In genomic region chr10:81648803-81649775, GRCm38 (mm10) we compare ENCODE assay signal across 8 mouse cellular contexts. TPM values are rescaled to one million over a fixed set of nuclear protein-coding genes. Genes with fewer than 3 reads are reported as not detected.
DNase-seq lines count a peak whose midpoint lies in the region; ATAC-seq lines count a peak whose summit lies in the region.
"Not testable (repeated sequence)": the region's sequence is repeated elsewhere in the genome, so short reads cannot be mapped to it uniquely, and the experiment has no call there.

TSS of gene Gm10778 (plus strand) at chr10:81649059.

- H3K4me2 ChIP-seq in intestine, embryonic 16.5 days (ENCODE audit: low read depth, low read length): peak within 1 kb of the TSS; percentile 57

- H3K4me1 ChIP-seq in intestine, embryonic 16.5 days (ENCODE audit: control insufficient read depth, insufficient read depth, low read length): not testable (repeated sequence)

- peak; percentile 89 for DNase-seq in adrenal gland, postnatal 10 days
- peak; percentile 89 for DNase-seq in embryo, embryonic 9.5 days (ENCODE audit: extremely low spot score)
- peak; percentile 64 to 82 for DNase-seq in gastrocnemius, postnatal 4 days (ENCODE audit: low spot score in 2 of 2)
- DNase-seq in left cerebral cortex, postnatal 25 days (ENCODE audit: low spot score in 2 of 2): peak; percentile 87 to 94
- DNase-seq in mesoderm, embryonic 11.5 days (ENCODE audit: low read depth, low spot score): peak; percentile 93
- peak; percentile 83 for DNase-seq in right cerebral cortex, postnatal 25 days
- peak; percentile 74 to 87 for DNase-seq in urinary bladder, postnatal 4 days (ENCODE audit: low spot score in 2 of 2)

- H3K36me3 ChIP-seq in intestine, embryonic 16.5 days (ENCODE audit: control insufficient read depth, insufficient read depth, low read length): not testable (repeated sequence)

- H3K4me3 ChIP-seq in intestine, embryonic 16.5 days (ENCODE audit: low read length): peak within 1 kb of the TSS; percentile 54

- intact Hi-C loops in left cerebral cortex, postnatal 25 days (cut with DNase I): not testable (repeated sequence)

- not testable (repeated sequence) for H3K27me3 ChIP-seq in intestine, embryonic 16.5 days (replicated peaks; ENCODE audit: control insufficient read depth, insufficient read depth, low read length)

- peak within 1 kb of the TSS; percentile 71; the same call in 1 of the 2 replicates for H3K27ac ChIP-seq in intestine, embryonic 16.5 days (ENCODE audit: low read length)

- WGBS in intestine, embryonic 16.5 days: 2% methylated on average over 35 of the region's 52 CpGs

- H3K9ac ChIP-seq in intestine, embryonic 16.5 days (ENCODE audit: low read depth, low read length): peak within 1 kb of the TSS; percentile 76

- not testable (repeated sequence) for H3K9me3 ChIP-seq in intestine, embryonic 16.5 days (ENCODE audit: control insufficient read depth, low read length)

- ATAC-seq in intestine, embryonic 16.5 days: peak; percentile 97

RNA-seq across cellular contexts. Expression of gene Gm10778, which starts in this region (rescaled TPM):
- total RNA-seq in adrenal gland, postnatal 10 days (2021): 1 to 10 TPM; 2.8 to 3.2 TPM
- 1 to 10 TPM; 2.6 to 3.1 TPM for total RNA-seq in gastrocnemius, postnatal 4 days (2021)
- polyA plus RNA-seq in intestine, embryonic 16.5 days (2015; fragmentation: Nextera tagmentation; extraction: Ambion mirVana): 3.3 and 3.6 TPM in 2 replicates
- 1 to 10 TPM; 4.6 to 4.8 TPM for total RNA-seq in left cerebral cortex, postnatal 25 days (2021)

Comparison
In these comparisons a context has a peak if more than half of its experiments do, and no peak if none do; other contexts are left out.
1. Peak in every context shown above with its lines: DNase-seq, ATAC-seq, H3K4me3 ChIP-seq and H3K27ac ChIP-seq.